Mouse (Mus musculus): ENCODE data around the gene Tmem204.
A peak's percentile ranks its signal among the peaks of the same experiment; 100 is the strongest.

Gene Tmem204

DNA sequence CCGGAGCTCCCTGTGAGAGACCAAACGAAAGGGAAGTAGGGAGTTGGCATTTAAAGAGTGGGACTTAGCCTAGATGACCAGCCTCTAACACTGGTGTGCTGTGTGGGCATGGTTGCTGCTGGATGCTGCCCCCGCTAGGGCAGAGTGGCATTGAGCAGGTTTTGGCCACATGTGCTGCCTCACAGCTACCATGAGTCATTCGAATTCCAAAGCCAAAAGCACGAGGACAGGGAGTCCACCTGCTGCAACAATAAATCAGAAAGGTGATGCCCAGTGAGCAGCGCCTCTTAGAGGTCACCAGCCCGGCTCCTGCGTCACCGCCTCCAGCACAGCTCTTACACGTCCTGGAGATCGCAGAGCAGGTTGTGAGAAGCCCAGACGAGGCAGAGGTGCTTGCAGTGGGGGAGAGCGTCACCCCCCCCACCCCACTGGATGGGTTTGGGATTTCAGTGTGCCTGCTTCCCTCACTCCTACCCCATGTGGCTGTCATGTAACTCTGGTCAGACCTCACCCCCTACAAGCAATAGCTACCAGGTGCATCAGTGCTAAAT, 1.5 kb upstream of the Tmem204 start:
- DNase-seq (ENCODE audit: low read depth, low spot score): no peak

DNA sequence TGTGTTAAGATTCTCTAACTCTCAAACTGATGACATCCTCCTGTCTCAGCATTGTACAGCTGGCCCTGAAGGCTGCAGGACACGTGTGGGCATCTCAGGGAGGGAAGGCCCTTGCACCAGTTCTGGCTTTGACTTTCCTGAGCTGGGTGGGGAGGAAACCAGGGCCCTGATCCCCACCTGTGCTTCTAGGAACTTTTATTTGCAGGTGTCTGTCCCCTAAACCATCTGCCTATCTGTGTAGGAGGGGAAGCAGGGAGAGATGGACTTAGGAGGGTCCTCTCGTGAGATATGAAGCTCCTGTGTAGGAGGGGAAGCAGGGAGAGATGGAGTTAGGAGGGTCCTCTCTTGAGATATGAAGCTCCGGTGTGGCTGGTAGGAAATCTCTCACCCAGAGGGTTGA, 504 bp downstream of the Tmem204 start:
- no peak for DNase-seq (ENCODE audit: low read depth, low spot score)

DNA sequence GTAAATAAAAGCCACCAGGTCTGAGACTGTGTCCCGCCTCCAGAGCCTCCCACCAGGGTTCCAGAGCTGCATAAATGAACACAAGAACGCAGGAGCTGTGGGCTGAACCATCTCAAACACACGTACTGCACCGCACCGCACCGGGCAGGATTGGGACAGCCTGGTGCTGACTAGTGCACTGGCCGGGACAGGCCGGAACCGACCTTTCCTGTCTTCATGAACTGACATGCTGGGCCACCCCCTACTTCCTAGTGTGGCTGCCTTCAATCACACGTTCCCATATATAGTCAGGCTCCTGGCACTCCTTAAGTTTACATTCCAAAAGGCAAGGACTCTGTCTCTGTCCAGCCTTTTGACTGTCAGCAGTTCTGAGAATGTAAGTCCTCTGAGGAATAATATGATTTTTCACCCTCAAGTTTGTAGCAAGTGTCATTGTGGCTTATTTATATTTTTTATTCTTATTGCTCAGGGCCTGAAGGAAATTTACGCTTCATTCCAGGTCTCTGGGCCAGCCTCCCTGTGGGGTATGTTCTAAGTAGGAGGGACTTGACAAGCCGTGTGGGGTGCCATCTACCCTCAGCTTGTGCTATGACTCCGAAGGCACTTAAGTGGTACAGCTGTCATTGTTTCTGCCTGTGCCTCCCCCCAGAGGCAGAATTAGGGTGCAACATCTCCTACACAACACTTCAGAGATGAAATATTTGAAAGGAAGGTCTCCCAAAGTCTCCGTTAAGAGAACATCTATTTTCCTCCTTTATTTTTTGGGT, 1.1 kb downstream of the Tmem204 start:
- DNase-seq (ENCODE audit: low read depth, low spot score): no peak

DNA sequence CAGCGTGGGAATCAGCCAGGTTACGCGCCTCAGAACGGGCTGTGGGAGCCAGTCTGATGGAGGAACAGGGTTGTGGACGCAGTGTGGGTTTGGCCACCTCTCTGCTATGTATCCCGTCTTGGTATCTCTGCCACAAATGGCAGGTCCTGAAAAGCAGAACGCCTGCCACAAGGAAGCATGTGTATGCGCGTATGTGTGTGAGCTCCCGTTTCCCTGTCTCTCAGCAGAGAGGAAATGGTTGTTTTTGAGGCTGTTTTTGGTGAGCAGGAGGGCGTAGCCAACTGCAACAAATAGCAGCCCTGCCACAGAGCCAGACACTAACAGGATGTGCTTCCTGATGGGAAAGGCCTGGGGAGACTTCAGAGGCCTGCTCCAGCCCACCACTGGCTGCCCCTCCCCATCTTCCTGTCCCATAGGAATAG, 2.4 kb downstream of the Tmem204 start:
- DNase-seq (ENCODE audit: low read depth, low spot score): no peak

GRCm38 (mm10) chr17:25080210-25080609, 3.2 kb downstream of the Tmem204 start:
- no peak for DNase-seq (ENCODE audit: low read depth, low spot score)

DNA sequence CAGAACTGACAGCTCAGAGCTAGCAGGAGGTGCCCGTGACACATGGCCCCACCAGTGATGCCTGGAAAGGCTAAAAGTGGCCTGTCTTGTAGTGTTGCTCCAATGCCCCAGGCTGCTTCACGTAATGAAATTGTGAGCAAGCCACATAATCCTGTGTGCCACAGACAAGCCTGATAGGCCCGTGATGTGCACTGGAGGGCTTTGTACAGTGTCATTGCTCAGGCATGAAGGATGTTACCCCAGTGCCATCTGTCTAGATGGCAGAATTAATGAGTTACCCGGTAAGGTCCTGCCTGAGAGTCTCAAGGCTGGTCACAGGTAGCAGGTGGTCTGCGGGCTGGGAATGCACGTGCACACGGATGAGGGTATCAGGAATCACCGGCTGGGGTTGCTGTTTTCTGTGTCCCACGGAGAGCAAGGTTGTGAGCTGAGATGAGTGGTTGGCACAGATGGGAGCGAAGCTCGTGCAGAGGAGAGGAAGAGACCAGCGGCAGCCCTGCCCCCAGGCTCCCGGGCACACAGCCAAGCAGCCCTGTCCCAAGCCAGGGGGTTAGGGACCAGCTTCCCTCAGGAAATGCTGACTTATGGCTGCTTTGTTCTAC, 5.5 kb downstream of the Tmem204 start:
- DNase-seq (ENCODE audit: low read depth, low spot score): peak; percentile 32

DNA sequence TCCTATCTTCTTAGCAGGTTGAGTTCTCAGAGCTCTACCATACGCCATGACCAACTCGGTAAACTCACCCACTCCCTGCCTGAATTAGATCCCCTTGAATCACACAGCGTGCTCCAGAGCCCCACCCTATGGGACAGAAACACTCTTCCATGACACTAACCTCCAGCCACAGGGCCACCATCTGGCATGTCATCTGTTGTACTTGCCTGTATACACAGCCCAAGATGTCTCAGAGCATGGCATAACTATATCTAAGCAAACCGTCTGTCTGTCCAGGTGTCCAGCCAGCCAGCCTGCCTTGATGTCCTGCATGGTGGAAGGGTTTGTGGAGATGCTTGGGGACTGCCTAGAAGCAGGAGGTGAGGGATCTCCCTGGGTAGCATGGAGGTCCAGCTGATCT, 6.5 kb downstream of the Tmem204 start:
- no peak for DNase-seq (ENCODE audit: low read depth, low spot score)

GRCm38 (mm10) chr17:25068690-25069089, 14.7 kb downstream of the Tmem204 start:
- DNase-seq (ENCODE audit: low read depth, low spot score): no peak

GRCm38 (mm10) chr17:25067442-25067851, 15.9 kb downstream of the Tmem204 start:
- no peak for DNase-seq (ENCODE audit: low read depth, low spot score)

- DNase-seq (ENCODE audit: low read depth, low spot score): no peak
Observed at GRCm38 (mm10) chr17:25066595-25066994, 16.8 kb downstream of the Tmem204 start.

DNA sequence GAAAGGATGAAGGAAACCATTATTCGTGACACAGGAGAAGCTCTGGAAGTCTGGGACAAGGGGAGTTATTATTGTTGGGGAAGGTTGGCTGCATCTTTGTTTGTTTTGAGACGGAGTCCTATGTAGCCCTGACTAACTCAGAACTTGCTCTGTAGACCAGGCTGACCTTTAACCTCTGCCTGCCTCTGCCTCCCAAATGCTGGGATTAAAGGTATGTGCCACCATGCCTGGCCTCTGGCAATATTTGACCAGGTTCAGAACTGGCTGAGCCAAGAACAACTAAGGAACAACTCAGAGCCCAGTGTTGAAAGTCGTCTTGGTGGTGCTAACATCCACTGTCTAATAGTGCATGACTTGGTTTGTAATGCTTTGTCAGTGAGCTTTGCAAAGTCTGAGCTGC, 18.2 kb downstream of the Tmem204 start:
- DNase-seq (ENCODE audit: low read depth, low spot score): no peak

DNA sequence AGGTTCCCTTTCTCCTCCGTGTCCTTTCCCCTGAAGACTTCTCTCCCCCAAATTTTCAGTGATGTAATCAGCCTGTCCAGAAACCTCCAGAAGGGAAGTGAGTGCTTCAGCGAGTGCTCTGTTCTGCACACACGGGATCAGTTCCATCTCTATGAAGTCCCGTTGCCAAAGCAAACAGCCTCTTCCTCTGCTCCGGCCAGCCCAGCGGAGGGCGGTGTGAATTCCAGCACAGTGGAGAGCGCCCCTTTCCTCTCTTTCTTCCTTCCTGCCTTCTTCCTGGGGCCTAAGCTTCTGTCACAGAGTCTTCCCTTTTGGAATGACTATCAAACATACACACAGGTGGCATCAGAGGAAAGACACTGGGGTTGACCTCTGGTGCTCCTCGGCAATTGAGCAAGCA, 19.0 kb downstream of the Tmem204 start:
- DNase-seq (ENCODE audit: low read depth, low spot score): no peak

DNA sequence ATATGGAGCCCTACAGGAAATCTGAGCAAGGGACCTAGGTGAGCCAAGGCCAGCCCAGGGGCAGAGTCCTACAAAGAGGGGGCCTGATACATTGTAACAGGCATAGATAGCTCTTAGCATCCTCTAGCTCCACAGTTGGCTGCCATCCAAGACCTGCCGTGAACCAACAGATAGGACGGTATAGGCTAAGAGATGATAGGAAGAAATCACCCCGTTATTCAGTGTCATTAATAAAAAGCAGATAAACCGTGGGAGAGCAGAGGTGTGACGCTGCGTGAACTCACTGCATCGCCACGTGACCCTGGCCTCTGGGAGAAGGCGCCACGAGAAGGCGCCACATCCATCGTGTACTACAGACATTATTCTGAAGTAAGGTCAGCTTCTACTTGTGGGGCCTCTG, 19.5 kb downstream of the Tmem204 start:
- no peak for DNase-seq (ENCODE audit: low read depth, low spot score)

DNA sequence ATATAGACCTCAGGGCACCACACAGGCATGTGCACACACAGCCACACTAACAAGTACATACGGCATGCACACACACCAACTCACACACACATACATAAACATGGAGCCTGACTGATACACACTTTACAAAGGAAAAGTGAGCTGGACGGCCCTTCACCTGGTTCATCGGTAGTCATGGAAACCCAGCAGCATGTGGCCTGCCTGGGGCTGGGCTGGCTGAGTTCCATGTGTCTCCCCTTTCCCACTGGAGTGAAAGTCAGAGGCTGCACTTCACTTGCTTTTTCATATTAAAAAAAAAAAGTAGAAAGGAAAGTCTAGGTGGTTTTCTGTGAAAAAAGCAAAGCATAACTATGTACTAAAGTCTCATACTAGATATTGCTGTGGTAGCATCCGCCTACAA, 20.1 kb downstream of the Tmem204 start:
- no peak for DNase-seq (ENCODE audit: low read depth, low spot score)

- DNase-seq (ENCODE audit: low read depth, low spot score): no peak
Observed at GRCm38 (mm10) chr17:25057041-25057440, 26.4 kb downstream of the Tmem204 start.

DNA sequence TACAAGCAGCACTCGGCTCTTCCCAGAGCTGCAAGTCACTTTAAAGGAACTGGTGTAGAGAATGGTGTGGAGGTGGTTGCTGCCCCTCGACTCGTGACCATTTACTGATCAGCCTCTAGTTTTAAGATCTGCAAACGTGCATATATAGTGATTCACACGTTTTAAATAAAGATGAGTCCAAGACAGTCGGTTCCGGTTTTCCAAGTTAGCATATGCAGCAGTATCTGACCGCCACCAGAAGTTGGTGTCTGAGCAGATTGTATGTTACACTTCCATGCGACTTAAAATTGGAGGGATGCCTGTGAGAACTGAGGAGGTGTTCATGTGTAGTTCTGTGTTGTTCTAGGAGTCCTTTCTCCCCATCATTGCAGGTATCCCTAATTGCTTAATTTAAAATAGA, 30.1 kb downstream of the Tmem204 start:
- DNase-seq (ENCODE audit: low read depth, low spot score): no peak

GRCm38 (mm10) chr17:25047143-25047542, 36.2 kb downstream of the Tmem204 start:
- DNase-seq (ENCODE audit: low read depth, low spot score): no peak

GRCm38 (mm10) chr17:25045281-25045680, 38.1 kb downstream of the Tmem204 start:
- no peak for DNase-seq (ENCODE audit: low read depth, low spot score)

GRCm38 (mm10) chr17:25044879-25045278, 38.5 kb downstream of the Tmem204 start:
- no peak for DNase-seq (ENCODE audit: low read depth, low spot score)

- DNase-seq (ENCODE audit: low read depth, low spot score): no peak
Observed at GRCm38 (mm10) chr17:25036183-25036582, 47.2 kb downstream of the Tmem204 start.

- peak; percentile 76 for DNase-seq (ENCODE audit: low read depth, low spot score)
Observed at GRCm38 (mm10) chr17:25016292-25017132, 66.9 kb downstream of the Tmem204 start.

DNA sequence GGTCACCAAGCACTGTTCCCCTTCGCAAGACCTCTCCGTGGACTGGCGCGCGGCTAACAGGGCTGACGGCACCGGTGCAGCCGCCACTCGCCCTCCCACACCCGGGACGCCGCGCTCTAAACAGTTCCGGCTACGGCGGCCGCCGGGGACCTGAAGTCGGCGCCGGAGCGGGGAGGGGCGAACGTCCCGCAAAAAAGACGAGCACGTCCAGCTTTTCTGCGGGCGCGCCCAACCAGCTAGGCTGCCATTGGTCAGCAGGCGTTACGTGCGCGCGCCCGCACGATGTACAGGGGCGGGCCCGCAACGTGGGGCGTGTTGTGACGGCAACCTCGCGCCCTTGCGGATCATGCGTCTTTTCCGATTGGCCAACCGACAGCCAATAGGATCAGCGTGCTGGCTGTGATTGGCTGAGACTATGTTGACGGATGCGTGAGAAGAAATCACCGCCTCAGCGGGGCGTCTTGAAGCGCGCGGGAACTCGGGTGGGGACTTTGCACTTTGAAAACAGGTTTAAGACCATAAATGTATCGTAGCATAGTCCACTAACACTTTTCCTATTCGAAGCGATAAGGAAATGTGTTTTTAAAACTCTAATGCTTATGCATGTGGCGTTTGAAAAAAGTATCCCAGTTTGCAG, 67.6 kb downstream of the Tmem204 start, which contains the start of the genes Cramp1l and Ift140:
Gene Cramp1l, minus strand, starts transcription at position 134 of the 637 bp plus-strand sequence.
Gene Ift140, plus strand, starts transcription at position 431 of the 637 bp plus-strand sequence.
- peak; percentile 98 for DNase-seq (ENCODE audit: low read depth, low spot score)

Data from retina, postnatal 7 days (tissue).